Mouse (Mus musculus): ENCODE measurements around the gene Gnaq. TPM values are rescaled to one million over a fixed set of nuclear protein-coding genes. Genes with fewer than 3 reads are reported as not detected.
"Not testable (repeated sequence)": the region's sequence is repeated elsewhere in the genome, so short reads cannot be mapped to it uniquely, and the experiment has no call there.

Gene Gnaq
- polyA plus RNA-seq, 1 experiment from 2014 or later: 15.7 TPM

DNA sequence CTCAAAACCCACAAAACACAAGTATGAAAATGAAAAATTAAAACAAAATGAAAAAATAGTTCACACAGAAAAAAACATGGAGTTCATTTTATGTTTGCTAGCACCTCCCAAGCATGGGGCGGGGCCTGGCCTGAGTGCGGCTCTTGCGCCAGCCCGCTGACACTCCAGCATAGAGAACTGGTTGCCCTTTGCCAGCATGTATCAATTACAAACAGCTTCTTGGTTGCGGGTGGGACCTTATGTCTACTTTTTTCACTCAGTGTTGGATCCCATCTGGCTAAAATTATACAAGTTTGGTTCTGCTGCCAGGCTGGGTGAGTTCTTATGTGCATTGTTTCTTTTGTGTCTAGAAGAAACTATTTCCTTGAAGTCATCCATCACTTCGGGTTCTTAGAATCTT is 14.8 kb downstream of the Gnaq start:
- Histone ChIP-seq H3K36me3 (peaks cover 4% of the 10 kb centered on the region; the same call in 1 of the 2 replicates), H3K9me3 (replicated peaks) (no peaks in the 10 kb centered on the region), H3K4me1 (replicated peaks) (peaks cover 26% of the 10 kb centered on the region), H3K27ac (no peak overlapping the region), H3K4me2 (no peak overlapping the region), H3K4me3 (no peak overlapping the region), H3K27me3 (no peaks in the 10 kb centered on the region), H3K9ac (no peak overlapping the region)
- 87% methylated on average over 6 of the region's 6 CpGs for WGBS
- ATAC-seq (replicated peaks; ENCODE audit: insufficient number of reproducible peaks, insufficient read depth, low FRiP score, low read depth): no peak

DNA sequence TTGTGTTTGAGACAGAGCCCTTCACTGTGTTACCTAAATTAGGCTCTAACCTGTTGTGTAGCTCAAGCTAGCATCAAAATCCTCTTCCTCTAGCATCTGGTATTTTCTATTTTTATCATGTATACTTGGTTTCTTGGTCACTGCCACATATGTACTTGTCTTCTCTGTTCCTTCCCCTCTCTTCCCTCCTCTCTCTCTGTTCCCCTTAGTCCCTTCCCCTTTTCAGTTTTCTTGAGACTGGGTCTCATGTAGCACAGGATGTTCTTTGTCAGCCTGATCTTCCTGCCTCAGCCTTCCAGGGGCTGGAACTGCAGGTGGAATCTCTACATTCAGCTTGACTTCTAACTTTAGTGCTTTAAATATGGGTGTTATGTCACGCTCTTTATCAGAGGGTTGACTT is 16.5 kb downstream of the Gnaq start:
- H3K9ac ChIP-seq: no peak overlapping the region
- no peak overlapping the region for H3K4me2 ChIP-seq
- no peaks in the 10 kb centered on the region for H3K27me3 ChIP-seq
- no peak overlapping the region for H3K4me3 ChIP-seq
- no peak overlapping the region for H3K27ac ChIP-seq
- no peak for ATAC-seq (replicated peaks; ENCODE audit: insufficient number of reproducible peaks, insufficient read depth, low FRiP score, low read depth)
- H3K4me1 ChIP-seq (replicated peaks): peaks cover 16% of the 10 kb centered on the region
- no peaks in the 10 kb centered on the region for H3K9me3 ChIP-seq (replicated peaks)
- 72% methylated on average over 1 of the region's 1 CpGs for WGBS
- no peaks in the 10 kb centered on the region for H3K36me3 ChIP-seq

DNA sequence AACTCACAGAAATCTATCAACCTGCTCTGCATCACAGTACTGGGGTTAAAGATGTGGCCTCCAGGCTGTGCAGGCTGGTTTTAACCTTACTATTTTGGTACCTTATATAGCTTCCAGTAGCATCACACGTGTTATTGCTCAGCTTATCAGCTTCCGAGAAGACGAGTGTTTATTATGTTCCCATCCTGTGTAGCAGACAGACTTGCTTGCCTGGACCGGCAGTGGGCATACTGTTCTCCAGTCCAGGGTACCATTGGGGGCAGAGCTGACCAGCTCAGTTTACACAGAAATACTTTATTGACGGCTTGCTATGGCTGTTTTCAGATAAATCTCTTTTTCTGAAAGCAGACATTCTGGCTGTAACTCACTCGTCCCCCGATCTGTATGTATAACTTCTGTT is 17.7 kb downstream of the Gnaq start:
- Histone ChIP-seq H3K9ac (no peak overlapping the region), H3K9me3 (replicated peaks) (no peaks in the 10 kb centered on the region), H3K27me3 (no peaks in the 10 kb centered on the region), H3K27ac (no peak overlapping the region), H3K4me2 (no peak overlapping the region), H3K4me1 (replicated peaks) (peaks cover 25% of the 10 kb centered on the region), H3K36me3 (no peaks in the 10 kb centered on the region), H3K4me3 (no peak overlapping the region)
- 46% methylated on average over 7 of the region's 7 CpGs for WGBS
- ATAC-seq (replicated peaks; ENCODE audit: insufficient number of reproducible peaks, insufficient read depth, low FRiP score, low read depth): no peak

DNA sequence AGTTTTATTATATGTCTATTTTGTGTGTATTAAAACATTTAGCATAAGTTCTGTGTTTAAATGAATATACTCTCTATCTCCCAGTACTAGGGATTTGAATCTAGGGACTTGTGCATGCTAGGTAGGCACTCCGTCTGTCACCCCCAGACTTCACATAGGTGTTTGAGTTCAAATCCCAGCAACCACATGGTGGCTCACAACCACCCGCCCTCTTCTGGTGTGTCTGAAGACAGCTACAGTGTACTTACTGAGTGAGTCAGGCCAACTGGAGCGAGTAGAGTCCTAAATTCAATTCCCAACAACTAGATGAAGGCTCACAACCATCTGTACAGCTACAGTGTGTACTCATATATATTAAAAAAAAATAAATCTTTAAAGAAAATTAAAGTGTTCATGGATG is 21.2 kb downstream of the Gnaq start:
- Histone ChIP-seq H3K4me3 (no peak overlapping the region), H3K9me3 (replicated peaks) (no peaks in the 10 kb centered on the region), H3K27ac (no peak overlapping the region), H3K27me3 (no peaks in the 10 kb centered on the region), H3K4me2 (no peak overlapping the region), H3K36me3 (no peaks in the 10 kb centered on the region), H3K9ac (no peak overlapping the region), H3K4me1 (replicated peaks) (peaks cover 35% of the 10 kb centered on the region)
- 85% methylated on average over 3 of the region's 3 CpGs for WGBS
- no peak for ATAC-seq (replicated peaks; ENCODE audit: insufficient number of reproducible peaks, insufficient read depth, low FRiP score, low read depth)

DNA sequence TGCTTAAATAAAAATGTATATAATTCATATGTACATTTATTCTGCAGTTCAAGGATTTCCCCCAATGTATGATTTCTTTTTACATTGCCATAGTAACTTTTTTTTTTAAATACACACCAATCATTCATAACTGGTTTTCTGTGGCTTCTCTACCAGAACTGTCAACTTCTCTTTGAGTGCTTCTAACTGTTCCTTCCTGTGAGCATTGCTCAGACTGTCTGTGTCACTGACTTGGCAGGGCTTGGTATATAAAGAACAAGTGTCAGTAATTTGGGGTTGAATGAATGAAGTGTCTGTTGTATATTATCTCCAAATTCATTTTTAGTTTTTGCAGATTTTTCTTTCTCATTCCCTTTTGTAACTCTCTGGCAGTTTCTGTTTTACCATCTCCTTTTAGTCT is 21.8 kb downstream of the Gnaq start:
- H3K27ac ChIP-seq: 0 out of 2 replicates have a peak overlapping the region, but pooled peaks have one; percentile 67
- H3K9ac ChIP-seq: no peak overlapping the region
- ATAC-seq (replicated peaks; ENCODE audit: insufficient number of reproducible peaks, insufficient read depth, low FRiP score, low read depth): no peak
- H3K4me1 ChIP-seq (replicated peaks): peaks cover 30% of the 10 kb centered on the region
- H3K4me3 ChIP-seq: no peak overlapping the region
- no peak overlapping the region for H3K4me2 ChIP-seq
- no peaks in the 10 kb centered on the region for H3K27me3 ChIP-seq
- no peaks in the 10 kb centered on the region for H3K36me3 ChIP-seq
- no peaks in the 10 kb centered on the region for H3K9me3 ChIP-seq (replicated peaks)

DNA sequence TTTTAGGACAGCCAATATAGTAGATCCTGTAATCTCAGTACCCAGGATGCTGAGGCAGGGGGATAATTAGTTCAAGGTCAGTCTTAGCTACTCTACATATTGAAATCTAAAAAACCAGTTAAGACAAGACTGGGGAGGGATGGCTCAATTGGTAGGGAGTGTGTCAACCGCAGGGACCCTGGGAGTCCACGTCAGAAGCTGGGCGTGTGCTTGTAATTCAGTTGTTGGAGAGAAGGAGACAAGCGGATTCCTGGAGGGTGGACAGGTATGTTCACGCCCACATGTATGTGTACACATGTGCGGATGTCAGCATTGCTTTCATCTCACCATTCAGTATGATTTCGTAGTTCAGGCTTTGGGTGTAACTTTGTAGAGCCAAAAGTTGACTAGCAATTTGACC is 24.5 kb downstream of the Gnaq start:
- no peak for ATAC-seq (replicated peaks; ENCODE audit: insufficient number of reproducible peaks, insufficient read depth, low FRiP score, low read depth)
- WGBS: 94% methylated on average over 7 of the region's 7 CpGs
- H3K36me3 ChIP-seq: no peaks in the 10 kb centered on the region
- H3K4me1 ChIP-seq (replicated peaks): peaks cover 37% of the 10 kb centered on the region
- no peaks in the 10 kb centered on the region for H3K27me3 ChIP-seq
- H3K4me3 ChIP-seq: no peak overlapping the region
- no peak overlapping the region for H3K27ac ChIP-seq
- no peaks in the 10 kb centered on the region for H3K9me3 ChIP-seq (replicated peaks)
- no peak overlapping the region for H3K4me2 ChIP-seq
- H3K9ac ChIP-seq: no peak overlapping the region

DNA sequence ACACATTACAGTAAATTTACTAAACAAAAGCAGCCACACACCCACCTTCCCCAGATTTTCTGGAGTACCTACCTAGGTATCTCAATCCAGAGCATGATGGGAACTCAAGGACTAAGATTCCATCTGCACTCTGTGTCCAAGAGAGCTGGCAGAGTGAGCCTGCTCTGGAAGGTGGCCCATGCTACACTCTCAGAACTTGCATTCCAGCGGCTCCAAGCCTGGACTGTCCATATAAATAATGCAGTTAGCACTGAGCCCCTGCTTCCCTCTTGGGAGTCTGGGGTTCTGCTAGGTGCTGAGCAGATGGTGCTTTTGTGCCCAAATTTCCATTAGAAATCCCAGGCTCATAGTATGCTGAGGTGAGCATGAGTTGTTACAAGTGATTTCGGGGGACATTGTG is 28.1 kb downstream of the Gnaq start:
- H3K27me3 ChIP-seq: no peaks in the 10 kb centered on the region
- WGBS: 43% methylated on average over 2 of the region's 2 CpGs
- peaks cover 27% of the 10 kb centered on the region for H3K4me1 ChIP-seq (replicated peaks)
- no peaks in the 10 kb centered on the region for H3K9me3 ChIP-seq (replicated peaks)
- 0 out of 2 replicates have a peak overlapping the region, but pooled peaks have one; percentile 15 for H3K4me3 ChIP-seq
- H3K36me3 ChIP-seq: no peaks in the 10 kb centered on the region
- no peak; the same call in 1 of the 2 replicates for ATAC-seq (replicated peaks; ENCODE audit: insufficient number of reproducible peaks, insufficient read depth, low FRiP score, low read depth)
- peak overlapping the region; percentile 83 for H3K27ac ChIP-seq
- no peak overlapping the region for H3K9ac ChIP-seq
- peak overlapping the region; percentile 48 for H3K4me2 ChIP-seq

DNA sequence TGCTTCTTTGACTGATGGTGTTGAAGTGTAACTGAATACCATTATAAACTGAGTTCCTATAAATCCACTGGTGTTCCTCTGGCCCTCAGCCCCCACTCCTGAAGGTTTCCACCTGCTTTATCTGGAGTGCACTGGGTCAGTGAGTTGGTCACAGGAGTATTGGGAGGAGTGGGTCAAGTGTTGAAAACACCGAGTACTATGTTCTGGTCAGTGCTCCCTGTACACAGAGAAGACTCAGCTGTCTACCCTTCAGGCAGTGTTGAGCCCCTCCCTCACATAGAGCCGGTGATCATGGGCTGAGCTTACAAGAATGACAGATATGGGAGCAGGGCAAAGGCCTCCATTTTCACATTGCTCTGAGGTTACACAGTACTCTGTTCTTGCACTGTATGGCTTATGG is 28.6 kb downstream of the Gnaq start:
- 19% methylated on average over 2 of the region's 2 CpGs for WGBS
- Histone ChIP-seq H3K9ac (no peak overlapping the region), H3K9me3 (replicated peaks) (no peaks in the 10 kb centered on the region), H3K4me2 (peak overlapping the region; percentile 48), H3K4me1 (replicated peaks) (peaks cover 23% of the 10 kb centered on the region), H3K27me3 (no peaks in the 10 kb centered on the region), H3K36me3 (no peaks in the 10 kb centered on the region), H3K27ac (peak overlapping the region; percentile 83), H3K4me3 (0 out of 2 replicates have a peak overlapping the region, but pooled peaks have one; percentile 15)
- peak; percentile 68 for ATAC-seq (replicated peaks; ENCODE audit: insufficient number of reproducible peaks, insufficient read depth, low FRiP score, low read depth)

DNA sequence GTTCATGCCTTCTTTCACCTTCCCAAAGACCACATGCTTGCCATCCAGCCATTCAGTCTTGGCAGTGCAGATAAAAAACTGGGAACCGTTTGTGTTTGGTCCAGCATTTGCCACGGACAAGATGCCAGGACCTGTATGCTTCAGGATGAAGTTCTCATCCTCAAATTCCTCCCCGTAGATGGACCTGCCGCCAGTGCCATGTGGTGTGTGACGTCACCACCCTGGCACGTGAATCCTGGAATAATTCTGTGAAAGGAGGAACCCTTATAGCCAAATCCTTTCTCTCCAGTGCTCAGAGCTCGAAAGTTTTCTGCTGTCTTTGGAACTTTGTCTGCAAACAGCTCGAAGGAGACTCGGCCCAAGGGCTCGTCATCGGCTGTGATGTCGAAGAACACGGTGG is 31.8 kb downstream of the Gnaq start:
- H3K4me1 ChIP-seq (replicated peaks): peaks cover 42% of the 10 kb centered on the region
- not testable (repeated sequence) for H3K27ac ChIP-seq; H3K4me3 ChIP-seq; H3K27me3 ChIP-seq; H3K9ac ChIP-seq; H3K36me3 ChIP-seq; H3K9me3 ChIP-seq (replicated peaks); ATAC-seq (replicated peaks; ENCODE audit: insufficient number of reproducible peaks, insufficient read depth, low FRiP score, low read depth); H3K4me2 ChIP-seq
- 90% methylated on average over 13 of the region's 13 CpGs for WGBS

DNA sequence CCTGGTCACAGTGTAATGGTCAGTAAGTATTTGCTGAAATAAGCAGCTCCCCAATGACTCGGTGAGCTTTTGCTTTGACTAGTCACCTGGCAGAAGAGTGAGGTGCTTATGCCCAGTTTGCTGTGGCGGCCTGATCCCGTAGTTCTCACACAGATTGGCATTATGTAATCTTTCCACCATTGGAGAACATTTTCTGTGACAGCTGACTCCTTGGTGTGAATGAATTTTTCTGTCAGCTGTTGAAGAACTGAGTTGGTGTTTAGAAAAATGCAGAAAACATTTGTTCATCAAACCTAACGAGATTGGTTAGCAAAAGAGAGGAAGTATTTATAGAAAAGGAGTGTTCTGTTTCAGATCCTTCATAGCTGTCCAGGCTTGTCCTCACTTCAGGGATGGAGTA is 34.6 kb downstream of the Gnaq start:
- H3K9ac ChIP-seq: no peak overlapping the region
- H3K36me3 ChIP-seq: no peaks in the 10 kb centered on the region
- H3K9me3 ChIP-seq (replicated peaks): no peaks in the 10 kb centered on the region
- H3K4me2 ChIP-seq: no peak overlapping the region
- H3K27me3 ChIP-seq: no peaks in the 10 kb centered on the region
- peak overlapping the region; percentile 67 for H3K27ac ChIP-seq
- no peak for ATAC-seq (replicated peaks; ENCODE audit: insufficient number of reproducible peaks, insufficient read depth, low FRiP score, low read depth)
- WGBS: 53% methylated on average over 4 of the region's 4 CpGs
- peaks cover 37% of the 10 kb centered on the region for H3K4me1 ChIP-seq (replicated peaks)
- no peak overlapping the region for H3K4me3 ChIP-seq

DNA sequence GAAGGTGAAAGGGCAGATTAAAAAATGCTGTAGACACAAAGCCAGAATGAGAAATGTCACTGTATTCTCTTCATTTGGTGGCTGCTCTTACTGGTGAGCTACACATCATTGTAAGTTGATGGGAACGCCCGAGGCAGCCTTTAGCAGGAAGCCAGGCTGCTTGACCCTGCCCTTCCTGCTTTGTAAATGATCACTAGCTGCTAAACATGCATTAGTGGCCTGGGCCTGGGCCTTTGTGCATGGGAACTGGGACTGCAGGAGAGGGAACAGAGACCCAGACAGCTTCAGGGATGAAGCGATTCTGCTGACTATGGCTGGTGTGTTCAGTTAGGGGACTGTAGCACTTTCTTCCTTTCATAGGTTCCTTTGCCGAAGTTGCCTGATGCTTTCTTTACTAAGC is 35.6 kb downstream of the Gnaq start:
- Histone ChIP-seq H3K27ac (peak overlapping the region; percentile 67), H3K4me1 (replicated peaks) (peaks cover 39% of the 10 kb centered on the region), H3K27me3 (no peaks in the 10 kb centered on the region), H3K36me3 (no peaks in the 10 kb centered on the region), H3K9me3 (replicated peaks) (no peaks in the 10 kb centered on the region), H3K9ac (no peak overlapping the region), H3K4me3 (no peak overlapping the region), H3K4me2 (no peak overlapping the region)
- 47% methylated on average over 4 of the region's 4 CpGs for WGBS
- ATAC-seq (replicated peaks; ENCODE audit: insufficient number of reproducible peaks, insufficient read depth, low FRiP score, low read depth): peak; percentile 74; the same call in 1 of the 2 replicates

DNA sequence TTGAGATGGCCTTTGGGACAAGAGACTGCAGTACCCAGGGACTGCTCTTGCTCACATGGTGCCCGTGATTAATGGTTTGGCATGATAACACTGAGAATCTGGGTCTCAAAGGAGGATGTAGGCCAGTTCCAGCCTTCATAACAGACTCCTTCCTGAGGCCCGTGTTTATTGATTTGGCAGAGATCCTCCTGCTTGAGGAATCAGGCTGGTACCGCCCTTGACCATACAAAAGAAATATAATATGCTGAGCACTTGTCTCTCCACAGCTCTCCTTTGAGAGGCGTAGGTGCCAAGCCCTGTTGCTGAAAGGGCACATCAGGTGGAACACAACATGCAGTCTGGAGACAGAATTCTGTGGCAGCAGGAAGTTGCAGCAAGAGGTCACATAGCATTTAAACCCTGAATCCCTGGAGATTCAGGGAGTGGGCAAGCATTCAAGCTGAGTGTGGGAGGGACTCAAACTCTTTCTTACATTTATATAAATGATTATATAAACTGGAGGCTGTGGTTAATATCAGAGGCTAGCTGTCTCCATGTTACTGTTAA is 36.1 kb downstream of the Gnaq start:
- H3K9me3 ChIP-seq (replicated peaks): no peaks in the 10 kb centered on the region
- no peak overlapping the region for H3K4me3 ChIP-seq
- H3K4me1 ChIP-seq (replicated peaks): peaks cover 45% of the 10 kb centered on the region
- H3K9ac ChIP-seq: no peak overlapping the region
- no peaks in the 10 kb centered on the region for H3K36me3 ChIP-seq
- H3K4me2 ChIP-seq: 0 out of 2 replicates have a peak overlapping the region, but pooled peaks have one; percentile 9
- 0 out of 2 replicates have a peak, but pooled peaks have one; percentile 39 for ATAC-seq (replicated peaks; ENCODE audit: insufficient number of reproducible peaks, insufficient read depth, low FRiP score, low read depth)
- WGBS: 30% methylated on average over 4 of the region's 4 CpGs
- H3K27me3 ChIP-seq: no peaks in the 10 kb centered on the region
- H3K27ac ChIP-seq: peak overlapping the region; percentile 67
